Mouse (Mus musculus): Measurements from ENCODE around the gene Ces3a.

DNA sequence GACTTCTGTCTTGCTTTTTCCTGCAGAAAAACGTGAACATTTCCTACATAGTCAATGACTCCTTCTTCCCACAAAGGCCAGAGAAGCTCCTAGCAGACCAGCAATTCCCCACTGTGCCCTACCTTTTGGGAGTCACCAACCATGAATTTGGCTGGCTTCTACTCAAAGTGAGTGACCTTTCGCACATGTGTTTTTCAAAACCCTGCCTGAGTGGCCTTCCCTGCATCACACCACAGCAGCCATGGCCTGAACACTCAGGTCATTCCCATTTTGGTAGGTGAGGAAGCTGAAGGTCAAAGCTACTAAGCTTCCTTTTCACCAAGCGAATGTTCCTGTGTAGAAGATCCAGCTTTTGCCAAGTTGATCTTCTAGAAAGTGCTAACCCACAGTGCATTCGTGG lies 40.2 kb downstream of the Ces3a start:
- no peak for TF ChIP-seq CTCF (IDR thresholded peaks at IDR 0.05; ENCODE audit: control insufficient read depth, insufficient read depth, insufficient replicate concordance, low read depth, low read length)
- TF ChIP-seq POLR2A (IDR thresholded peaks at IDR 0.05; ENCODE audit: control insufficient read depth, low read depth, low read length) = no peak

Data from testis, adult 2 months (tissue).